Mouse (Mus musculus): Measurements from ENCODE around the gene Dedd2.

DNA sequence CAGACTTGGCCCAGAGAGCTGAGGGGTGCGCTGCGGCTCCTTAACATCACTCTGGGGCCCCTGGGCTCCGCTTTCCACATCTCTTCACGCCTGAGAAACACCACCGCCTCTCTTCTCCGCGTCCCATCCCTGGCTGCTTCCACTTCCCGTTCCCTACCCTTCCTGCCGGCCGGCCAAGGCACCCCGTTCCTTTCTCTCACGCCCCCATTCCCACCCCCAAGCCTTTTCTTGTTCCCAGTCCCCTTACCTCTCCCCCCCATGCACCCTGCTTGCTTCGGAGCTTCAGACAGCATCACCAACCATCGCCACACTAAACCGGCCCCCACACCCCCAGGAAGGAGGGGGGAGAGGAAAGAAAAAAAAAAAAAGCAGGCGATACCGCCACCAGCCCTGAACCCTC is 42.1 kb downstream of the Dedd2 start:
- TF ChIP-seq CTCF (IDR thresholded peaks at IDR 0.05; ENCODE audit: low read depth), result no peak
- no peak for TF ChIP-seq EP300 (IDR thresholded peaks at IDR 0.05; ENCODE audit: low read depth)

Data from liver, postnatal 0 days (tissue).